Mouse (Mus musculus) neural tube, embryonic 15.5 days (tissue): ENCODE measurements around the gene Vmn1r231. TPM values are rescaled to one million over a fixed set of nuclear protein-coding genes. Genes with fewer than 3 reads are reported as not detected.
A peak's percentile ranks its signal among the peaks of the same experiment; 100 is the strongest.

ENCODE experiments used
- ATAC-seq: fragments of 200-750 bp; cut with Nextera tagmentation; 2 replicates; pipeline ENCODE4 v1.8.0; 2017; ENCODE audit warnings: mild to moderate bottlenecking, moderate TSS enrichment, moderate library complexity; ENCODE audit not compliant: low FRiP score
- H3K27ac ChIP-seq: fragments of 300-500 bp; sonication (generic); replicated peaks from 2 replicates; pipeline ENCODE4 v1.5.1; 2015; ENCODE audit warnings: mild to moderate bottlenecking, inconsistent platforms
- H3K27me3 ChIP-seq: fragments of 300-500 bp; sonication (generic); replicated peaks from 2 replicates; pipeline ENCODE4 v1.6.1; 2015; ENCODE audit warnings: inconsistent platforms
- H3K36me3 ChIP-seq: fragments of 300-500 bp; sonication (generic); 2 replicates; pipeline ENCODE4 v1.6.1; 2015; ENCODE audit warnings: inconsistent platforms
- H3K4me1 ChIP-seq: fragments of 300-500 bp; sonication (generic); 2 replicates; pipeline ENCODE4 v1.6.1; 2015; ENCODE audit warnings: inconsistent platforms
- H3K4me2 ChIP-seq: fragments of 300-500 bp; sonication (generic); 2 replicates; pipeline ENCODE4 v1.6.1; 2015; ENCODE audit warnings: inconsistent platforms, mild to moderate bottlenecking, moderate library complexity
- H3K4me3 ChIP-seq: fragments of 300-500 bp; sonication (generic); replicated peaks from 2 replicates; pipeline ENCODE4 v1.5.1; 2015; ENCODE audit warnings: mild to moderate bottlenecking, inconsistent platforms
- H3K9ac ChIP-seq: fragments of 300-500 bp; sonication (generic); replicated peaks from 2 replicates; pipeline ENCODE4 v1.6.1; 2015; ENCODE audit warnings: mild to moderate bottlenecking, inconsistent platforms
- H3K9me3 ChIP-seq: fragments of 300-500 bp; sonication (generic); replicated peaks from 2 replicates; pipeline ENCODE4 v1.6.1; 2016; ENCODE audit warnings: inconsistent platforms
- WGBS: fragments of 180-500 bp; shearing (Covaris S2); methylation state at CpG from one replicate; pipeline ENCODE4 v1.1.7; 2015; ENCODE audit warnings: mixed read lengths; 5-methylcytosine and 5-hydroxymethylcytosine counted together
- polyA plus RNA-seq: library from polyadenylated mRNA; unstranded; fragments of >200 nt; fragmentation: Nextera tagmentation; extraction: Ambion mirVana; gene quantifications from 2 replicates; pipeline ENCODE4 v1.2.1, GENCODE M21; 2015

Gene Vmn1r231
- polyA plus RNA-seq: not detected in 2 replicates

DNA sequence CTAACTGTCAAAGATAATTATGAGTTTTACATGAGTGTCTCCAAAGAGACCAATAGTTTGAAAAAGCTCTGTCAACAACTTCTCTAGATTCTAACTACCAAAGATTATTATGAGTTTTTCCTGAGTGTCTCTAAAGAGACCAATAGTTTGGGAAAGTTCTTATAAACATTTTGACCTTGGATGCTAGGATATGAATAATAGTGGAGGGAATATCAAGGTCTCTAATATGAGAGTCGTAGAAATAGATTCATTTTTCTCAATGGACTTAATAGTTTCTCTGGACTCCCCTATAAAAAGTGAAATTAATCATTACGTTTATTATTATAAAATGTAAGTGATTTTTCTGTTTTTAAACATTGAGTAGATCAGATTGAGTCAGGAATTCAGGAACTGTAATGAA is at the start of gene Vmn1r231:
Vmn1r231 (minus strand) TSS at position 101 of the 400 bp plus-strand sequence.
- ATAC-seq: no peak
- 64% methylated on average over 2 of the region's 2 CpGs for WGBS
- Histone ChIP-seq H3K27me3 (no peaks in the 10 kb centered on the region), H3K36me3 (no peaks in the 10 kb centered on the region), H3K27ac (no peak within 1 kb of the TSS), H3K9me3 (0 out of 2 replicates have a peak, but pooled peaks cover 4% of the 10 kb centered on the region), H3K4me2 (no peak within 1 kb of the TSS), H3K4me1 (no peaks in the 10 kb centered on the region), H3K9ac (no peak within 1 kb of the TSS), H3K4me3 (no peak within 1 kb of the TSS)

DNA sequence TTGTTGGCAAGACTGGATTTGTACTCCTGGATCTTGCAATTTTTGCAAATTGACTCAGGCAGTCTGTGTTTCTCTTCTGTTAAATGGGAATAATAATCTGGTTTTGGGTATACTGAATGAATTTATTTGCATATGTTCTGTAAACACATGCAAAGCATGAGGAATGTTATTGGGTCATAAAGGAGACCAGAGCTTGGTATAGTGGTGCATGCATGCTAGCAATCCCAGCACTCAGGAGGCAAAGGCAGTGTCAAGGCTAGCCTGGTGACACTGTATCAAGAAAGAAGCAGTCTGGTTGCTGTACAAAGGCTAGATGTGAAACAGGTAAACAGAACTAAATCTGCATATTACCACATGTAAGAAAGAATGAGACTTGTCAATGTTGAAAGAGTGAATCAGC is 41.7 kb upstream of the Vmn1r231 start:
- Histone ChIP-seq H3K27ac (peak overlapping the region; percentile 99), H3K36me3 (no peaks in the 10 kb centered on the region), H3K4me1 (peaks cover 50% of the 10 kb centered on the region), H3K9me3 (no peaks in the 10 kb centered on the region), H3K4me2 (peak overlapping the region; percentile 74), H3K9ac (peak overlapping the region; percentile 91), H3K4me3 (peak overlapping the region; percentile 89), H3K27me3 (no peaks in the 10 kb centered on the region)
- no peak for ATAC-seq

DNA sequence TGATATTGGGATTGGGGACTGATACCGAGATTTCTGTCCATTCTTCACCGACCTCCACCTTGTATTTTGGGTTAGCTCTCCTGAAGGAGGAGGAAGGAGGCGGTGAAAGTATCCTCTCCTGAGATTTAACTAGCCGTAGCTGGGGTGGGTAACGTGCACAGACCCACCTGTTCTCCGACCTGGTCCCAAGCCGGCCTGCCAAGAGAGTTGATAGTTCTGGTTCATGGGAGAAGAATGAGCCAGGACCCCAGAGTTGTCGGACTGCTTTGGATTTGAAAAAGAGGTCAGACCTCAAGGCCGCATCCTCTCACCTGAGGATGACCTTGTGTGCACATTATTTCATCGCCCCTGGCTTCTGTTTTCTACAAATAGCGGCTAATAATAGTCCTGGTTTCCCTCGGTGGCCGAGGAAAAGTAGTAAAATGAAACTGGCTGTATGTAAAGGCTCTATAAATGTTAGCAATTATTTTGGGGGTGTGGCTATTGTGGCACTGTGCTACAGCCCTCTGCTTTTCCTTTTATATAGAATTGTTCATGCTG is 41.2 kb upstream of the Vmn1r231 start:
- H3K36me3 ChIP-seq: no peaks in the 10 kb centered on the region
- peak overlapping the region; percentile 89 for H3K4me3 ChIP-seq
- no peaks in the 10 kb centered on the region for H3K27me3 ChIP-seq
- H3K27ac ChIP-seq: peak overlapping the region; percentile 99
- no peaks in the 10 kb centered on the region for H3K9me3 ChIP-seq
- no peak for ATAC-seq
- peak overlapping the region; percentile 91 for H3K9ac ChIP-seq
- H3K4me1 ChIP-seq: peaks cover 50% of the 10 kb centered on the region
- under 1% methylated on average over 13 of the region's 13 CpGs for WGBS
- peak overlapping the region; percentile 74 for H3K4me2 ChIP-seq

DNA sequence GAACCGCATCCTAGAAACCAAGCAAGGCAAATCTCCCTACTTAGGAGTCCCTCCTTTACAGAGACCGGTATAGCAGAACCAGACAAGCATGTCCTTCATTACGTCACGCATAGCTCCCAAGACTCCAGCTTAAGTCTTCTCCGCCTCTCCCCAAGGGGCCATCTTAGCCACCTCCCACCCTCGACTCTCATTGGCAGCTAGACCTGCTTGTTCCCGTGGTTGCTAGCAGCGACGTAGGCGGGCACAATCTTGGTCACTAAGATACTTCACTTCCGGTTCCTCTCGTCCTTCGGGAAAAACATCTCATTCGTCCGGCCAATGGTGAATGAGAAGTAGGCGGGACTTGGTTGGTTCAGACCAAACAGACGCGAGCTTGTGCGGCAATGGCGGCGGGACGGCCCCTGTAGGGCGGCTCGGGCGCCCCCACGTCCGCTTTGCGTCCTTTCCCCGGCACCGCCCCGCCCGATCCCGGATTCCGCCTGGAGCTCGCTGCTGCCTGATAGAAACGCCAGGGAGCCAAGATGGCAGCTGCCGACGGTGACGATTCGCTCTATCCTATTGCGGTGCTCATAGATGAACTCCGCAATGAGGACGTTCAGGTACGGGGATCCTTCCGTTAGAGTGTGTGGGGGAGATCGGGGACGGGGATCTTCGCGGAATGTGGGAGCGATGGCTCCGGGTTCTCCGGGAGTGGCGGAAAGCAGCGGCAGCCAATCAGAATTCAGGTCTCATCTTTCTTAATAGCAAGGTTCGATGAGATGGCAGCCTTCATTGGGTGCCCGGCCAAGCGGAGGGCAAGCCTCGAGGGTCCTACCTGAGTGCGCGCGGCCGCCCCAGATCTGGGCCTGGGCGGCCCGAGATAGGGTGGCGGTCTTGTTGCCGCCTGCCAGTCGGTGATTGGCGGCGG is 40.3 kb upstream of the Vmn1r231 start, which contains the start of gene Ppp2r1a:
Ppp2r1a (plus strand) TSS at position 327 of the 907 bp plus-strand sequence.
- Histone ChIP-seq H3K27me3 (no peaks in the 10 kb centered on the region), H3K9me3 (no peaks in the 10 kb centered on the region), H3K9ac (peak within 1 kb of the TSS; percentile 91), H3K36me3 (no peaks in the 10 kb centered on the region), H3K4me3 (peak within 1 kb of the TSS; percentile 89), H3K4me1 (peaks cover 44% of the 10 kb centered on the region), H3K27ac (peak within 1 kb of the TSS; percentile 99), H3K4me2 (peak within 1 kb of the TSS; percentile 74)
- peak; percentile 97 for ATAC-seq
- WGBS: under 1% methylated on average over 69 of the region's 69 CpGs

DNA sequence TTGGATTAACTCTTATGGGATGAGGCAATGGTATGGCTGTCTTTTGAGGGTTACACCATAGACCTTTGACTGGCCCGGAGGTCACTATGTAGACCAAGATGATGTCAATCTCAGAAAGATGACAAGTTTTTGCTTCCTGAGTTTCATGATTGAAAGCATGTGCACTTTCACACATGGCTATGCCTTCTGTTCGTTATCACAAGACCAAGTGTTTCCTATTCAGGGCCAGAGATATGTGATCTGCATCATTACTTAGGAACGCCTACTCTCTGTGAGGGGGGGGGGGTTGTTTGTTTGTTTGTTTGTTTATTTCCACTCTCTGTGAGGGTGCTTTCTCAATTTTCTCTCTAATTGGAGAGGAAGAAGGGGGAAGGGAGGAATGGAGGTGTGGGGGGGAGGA is 39.3 kb upstream of the Vmn1r231 start:
- WGBS: 39% methylated on average over 3 of the region's 3 CpGs
- peaks cover 34% of the 10 kb centered on the region for H3K4me1 ChIP-seq
- peak overlapping the region; percentile 89 for H3K4me3 ChIP-seq
- H3K9ac ChIP-seq: peak overlapping the region; percentile 59
- H3K27me3 ChIP-seq: no peaks in the 10 kb centered on the region
- no peaks in the 10 kb centered on the region for H3K9me3 ChIP-seq
- peak overlapping the region; percentile 99 for H3K27ac ChIP-seq
- no peaks in the 10 kb centered on the region for H3K36me3 ChIP-seq
- peak overlapping the region; percentile 64 for H3K4me2 ChIP-seq
- peak; percentile 12 for ATAC-seq

DNA sequence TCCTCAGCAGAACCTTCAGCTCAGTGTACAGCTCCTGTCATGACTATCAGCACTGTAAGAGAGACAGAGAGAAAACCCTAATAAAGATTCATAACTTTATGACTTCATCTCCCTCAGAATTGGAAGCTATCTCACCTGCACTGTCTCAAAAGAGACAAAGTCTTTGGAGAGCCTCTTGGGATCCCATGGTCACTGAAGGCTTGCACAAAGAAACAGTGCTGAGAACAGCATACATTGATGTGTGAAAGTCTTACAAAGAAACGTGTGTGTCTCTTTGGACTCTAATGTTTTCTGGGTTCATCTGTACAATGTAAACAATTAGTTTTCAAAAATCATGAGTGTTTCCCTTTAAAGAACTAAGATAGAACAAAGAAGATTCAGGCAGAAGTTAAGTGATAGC is 14.7 kb upstream of the Vmn1r231 start, which contains the start of gene Vmn1r232:
Vmn1r232 (minus strand) TSS at position 101 of the 400 bp plus-strand sequence.
- WGBS: 64% methylated on average over 1 of the region's 1 CpGs
- Histone ChIP-seq H3K27ac (no peak within 1 kb of the TSS), H3K4me3 (no peak within 1 kb of the TSS), H3K9me3 (no peaks in the 10 kb centered on the region), H3K9ac (no peak within 1 kb of the TSS), H3K27me3 (no peaks in the 10 kb centered on the region), H3K36me3 (no peaks in the 10 kb centered on the region), H3K4me1 (no peaks in the 10 kb centered on the region), H3K4me2 (no peak within 1 kb of the TSS)
- no peak for ATAC-seq

DNA sequence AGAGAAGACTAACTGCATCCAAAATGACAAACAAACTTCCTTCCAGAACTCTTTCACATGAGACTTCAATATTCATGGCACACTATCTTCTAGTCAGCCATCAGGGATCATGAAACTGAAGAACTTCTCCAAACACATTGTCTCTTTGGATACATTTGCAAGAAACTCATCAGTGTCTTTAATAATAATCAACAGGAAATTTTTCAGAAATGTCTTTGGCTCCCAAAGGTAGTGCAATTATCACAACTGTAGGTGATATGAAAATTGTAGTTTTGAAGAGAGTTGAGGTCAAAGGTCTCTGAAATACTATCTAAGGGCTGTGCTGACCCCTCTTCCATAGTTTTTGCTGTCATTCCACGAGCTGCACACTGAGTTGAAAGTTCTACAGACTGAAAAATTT is 64.7 kb downstream of the Vmn1r231 start, which contains the start of gene Vmn1r230:
Vmn1r230 (plus strand) TSS at position 301 of the 400 bp plus-strand sequence.
- H3K4me1 ChIP-seq: no peaks in the 10 kb centered on the region
- H3K27ac ChIP-seq: no peak within 1 kb of the TSS
- H3K4me3 ChIP-seq: no peak within 1 kb of the TSS
- WGBS: 19% methylated on average over 1 of the region's 1 CpGs
- no peak within 1 kb of the TSS for H3K9ac ChIP-seq
- no peaks in the 10 kb centered on the region for H3K9me3 ChIP-seq
- no peaks in the 10 kb centered on the region for H3K27me3 ChIP-seq
- no peaks in the 10 kb centered on the region for H3K36me3 ChIP-seq
- H3K4me2 ChIP-seq: no peak within 1 kb of the TSS
- no peak for ATAC-seq

Other genes starting within 250 kb of the Vmn1r231 start
- not detected in 2 replicates for gene Vmn1r226, start 222.2 kb downstream of the Vmn1r231 start, polyA plus RNA-seq
- not detected in 2 replicates for gene Vmn1r227, start 175.2 kb downstream of the Vmn1r231 start, polyA plus RNA-seq
- not detected in 2 replicates for gene Vmn1r228, start 118.9 kb downstream of the Vmn1r231 start, polyA plus RNA-seq
- gene Vmn1r229, start 93.5 kb downstream of the Vmn1r231 start, polyA plus RNA-seq: 0.01 TPM in 1 of 2 replicates, not detected in the other
- gene Vmn1r230, start 64.6 kb downstream of the Vmn1r231 start, polyA plus RNA-seq: not detected in 2 replicates
- gene Vmn1r232, start 14.6 kb upstream of the Vmn1r231 start, polyA plus RNA-seq: not detected in 2 replicates
- gene Ppp2r1a, start 40.2 kb upstream of the Vmn1r231 start, polyA plus RNA-seq: 748 and 813 TPM in 2 replicates
- not detected in 2 replicates for gene Vmn1r233, start 91.4 kb upstream of the Vmn1r231 start, polyA plus RNA-seq
- gene Zfp160, start 103.8 kb upstream of the Vmn1r231 start, polyA plus RNA-seq: 15.3 and 15.9 TPM in 2 replicates